ENCODE assay signal across 9 mouse cellular contexts in genomic region chr1:51758326-51759109, GRCm38 (mm10).
DNase-seq lines count a peak whose midpoint lies in the region; ATAC-seq and TF ChIP-seq lines count a peak whose summit lies in the region.
"Had no signal": no experiment of that assay in that cellular context is flagged by ENCODE, and none has a peak within 500 bp of the region (broad histone marks: within the 10 kb centered on the region; RNA-seq: fewer than 3 reads in every experiment).

No protein-coding gene starts in this region.

- H3K4me3 ChIP-seq in lung, postnatal 0 days (ENCODE audit: low read depth, low read length) = no peak overlapping the region
- H3K4me3 ChIP-seq in kidney, postnatal 0 days (replicated peaks; ENCODE audit: low read depth, low read length) = no peak overlapping the region
- no peak overlapping the region for H3K4me3 ChIP-seq in hindbrain, embryonic 14.5 days (replicated peaks; ENCODE audit: low read length)

- peak; percentile 10; the same call in 1 of the 2 replicates for ATAC-seq in lung, postnatal 0 days
- ATAC-seq in kidney, postnatal 0 days (replicated peaks; ENCODE audit: low FRiP score, low read depth) = peak; percentile 85
- no peak for ATAC-seq in hindbrain, embryonic 14.5 days (ENCODE audit: low FRiP score)

- DNase-seq in embryo, embryonic 10 days (ENCODE audit: low spot score) = peak; percentile 19
- DNase-seq in embryo, embryonic 9.5 days (ENCODE audit: extremely low spot score) = no peak
- DNase-seq in lung, postnatal 0 days (ENCODE audit: low spot score) = peak; percentile 9
- no peak for DNase-seq in lung, postnatal 14 days
- peak; percentile 54 for DNase-seq in kidney, postnatal 0 days (ENCODE audit: low spot score)
- peak; percentile 34 to 74 for DNase-seq in right cerebral cortex, postnatal 36 days (ENCODE audit: low spot score in 2 of 2)
- DNase-seq in spleen, adult 12 weeks (ENCODE audit: low spot score) = no peak
- no peak for DNase-seq in hindbrain, embryonic 14.5 days (ENCODE audit: low spot score)
- DNase-seq: cerebellum, adult 9-11 months had no signal

- H3K36me3 ChIP-seq in lung, postnatal 0 days (ENCODE audit: insufficient read depth, low read length) = peaks cover 43% of the 10 kb centered on the region
- H3K36me3 ChIP-seq in kidney, postnatal 0 days (ENCODE audit: insufficient read depth, low read length) = 0 out of 2 replicates have a peak, but pooled peaks cover 28% of the 10 kb centered on the region
- H3K36me3 ChIP-seq in hindbrain, embryonic 14.5 days (replicated peaks; ENCODE audit: control insufficient read depth, insufficient read depth) = peaks cover 73% of the 10 kb centered on the region

- H3K27ac ChIP-seq in lung, postnatal 0 days (ENCODE audit: low read length) = peak overlapping the region; percentile 15; the same call in 1 of the 2 replicates
- peak overlapping the region; percentile 58 for H3K27ac ChIP-seq in kidney, postnatal 0 days
- no peak overlapping the region for H3K27ac ChIP-seq in hindbrain, embryonic 14.5 days

- H3K9ac ChIP-seq in lung, postnatal 0 days (replicated peaks; ENCODE audit: low read depth) = no peak overlapping the region
- no peak overlapping the region for H3K9ac ChIP-seq in kidney, postnatal 0 days (ENCODE audit: low read depth, low read length)
- H3K9ac ChIP-seq in hindbrain, embryonic 14.5 days = no peak overlapping the region

- TF ChIP-seq EP300 in lung, postnatal 0 days (IDR thresholded peaks at IDR 0.05) = no peak

- H3K9me3 ChIP-seq in lung, postnatal 0 days (ENCODE audit: low read length) = no peaks in the 10 kb centered on the region
- no peaks in the 10 kb centered on the region for H3K9me3 ChIP-seq in kidney, postnatal 0 days (replicated peaks; ENCODE audit: low read length)
- H3K9me3 ChIP-seq in hindbrain, embryonic 14.5 days (ENCODE audit: control insufficient read depth, low read length) = no peaks in the 10 kb centered on the region

- WGBS in lung, postnatal 0 days = 71% methylated on average over 15 of the region's 15 CpGs
- WGBS in kidney, postnatal 0 days = 45% methylated on average over 15 of the region's 15 CpGs
- 68% methylated on average over 15 of the region's 15 CpGs for WGBS in hindbrain, embryonic 14.5 days

- H3K4me2 ChIP-seq in lung, postnatal 0 days (replicated peaks; ENCODE audit: low read depth, low read length) = no peak overlapping the region
- H3K4me2 ChIP-seq in kidney, postnatal 0 days (ENCODE audit: low read length) = peak overlapping the region; percentile 14; the same call in 1 of the 2 replicates
- H3K4me2 ChIP-seq in hindbrain, embryonic 14.5 days (replicated peaks) = no peak overlapping the region

- no peaks in the 10 kb centered on the region for H3K27me3 ChIP-seq in lung, postnatal 0 days (replicated peaks; ENCODE audit: insufficient read depth, low read length)
- H3K27me3 ChIP-seq in kidney, postnatal 0 days (ENCODE audit: insufficient read depth, low read length) = no peaks in the 10 kb centered on the region
- no peaks in the 10 kb centered on the region for H3K27me3 ChIP-seq in hindbrain, embryonic 14.5 days (ENCODE audit: control insufficient read depth, insufficient read depth, low read length)

- no peaks in the 10 kb centered on the region for H3K4me1 ChIP-seq in lung, postnatal 0 days (ENCODE audit: insufficient read depth, low read depth, low read length)
- no peaks in the 10 kb centered on the region for H3K4me1 ChIP-seq in kidney, postnatal 0 days (replicated peaks; ENCODE audit: insufficient read depth, low read length)
- no peaks in the 10 kb centered on the region for H3K4me1 ChIP-seq in hindbrain, embryonic 14.5 days (replicated peaks; ENCODE audit: control insufficient read depth, insufficient read depth, low read length)

- no peak for TF ChIP-seq CTCF in lung, postnatal 0 days (IDR thresholded peaks at IDR 0.05)
- no peak for TF ChIP-seq CTCF in kidney, postnatal 0 days (IDR thresholded peaks at IDR 0.05; ENCODE audit: low read depth)

Comparison
In these comparisons a context has a peak if more than half of its experiments do, and no peak if none do; other contexts are left out.
1. DNase-seq: peak in embryo, embryonic 10 days (single experiment), lung, postnatal 0 days (single experiment), kidney, postnatal 0 days (single experiment) and right cerebral cortex, postnatal 36 days (2 of 2); none in embryo, embryonic 9.5 days (single experiment), lung, postnatal 14 days (single experiment), spleen, adult 12 weeks (single experiment) and hindbrain, embryonic 14.5 days (single experiment).